Mouse (Mus musculus): ENCODE data around the gene Nanog.

Nanog gene

DNA sequence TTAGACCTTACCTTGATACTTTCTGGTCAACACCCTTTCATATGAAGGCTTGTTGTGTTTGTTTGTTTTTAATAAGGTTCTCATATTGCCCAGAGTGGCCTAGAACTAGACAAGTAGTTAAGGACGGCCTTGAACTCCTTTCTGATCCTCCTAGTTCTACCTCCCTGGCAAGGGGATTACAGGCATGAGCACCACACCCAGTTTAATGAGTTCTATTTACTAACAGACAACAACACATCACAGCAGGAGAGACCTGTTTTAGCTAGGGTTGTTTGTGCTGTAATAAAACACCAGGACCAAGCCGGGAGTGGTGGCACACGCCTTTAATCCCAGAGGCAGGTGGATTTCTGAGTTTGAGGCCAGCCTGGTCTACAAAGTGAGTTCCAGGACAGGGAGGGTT lies 55.2 kb downstream of the Nanog start:
- DNase-seq (ENCODE audit: low spot score in 2 of 2): no peak

DNA sequence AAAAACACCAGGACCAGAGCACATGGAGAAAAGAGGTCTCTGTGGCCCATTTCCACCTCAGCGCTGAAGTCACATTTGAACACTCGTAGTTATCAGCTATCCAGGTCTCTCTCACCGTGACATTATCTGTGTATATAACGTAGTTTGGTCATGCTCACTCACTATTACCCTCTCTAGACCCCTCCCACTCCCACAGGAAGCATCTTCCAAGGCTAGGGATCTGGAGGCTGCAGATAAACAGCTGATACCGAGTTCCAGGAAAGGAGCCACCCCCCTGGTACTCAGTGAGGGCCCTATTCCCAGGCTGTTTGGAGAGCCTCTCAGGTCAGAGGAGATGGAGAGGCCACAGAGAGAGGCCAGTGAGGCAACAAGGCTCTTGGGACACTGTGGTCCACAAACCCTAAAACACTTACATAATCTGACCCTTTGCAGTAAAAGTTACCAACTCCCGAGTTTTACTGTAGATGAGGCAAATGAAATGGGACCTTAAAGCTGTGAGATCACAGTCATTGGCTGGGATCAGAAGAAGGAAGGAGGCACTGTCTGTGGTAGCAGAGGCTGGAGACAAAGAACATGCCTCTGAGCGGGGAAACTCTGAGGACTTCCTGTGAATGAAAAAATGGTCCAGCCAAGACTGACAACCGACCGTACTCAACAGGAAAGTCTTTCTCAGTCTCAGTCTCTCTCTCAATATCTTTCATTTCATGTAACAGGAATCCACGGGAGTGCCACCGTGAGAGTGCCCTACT lies 55.8 kb downstream of the Nanog start:
- DNase-seq (ENCODE audit: low spot score in 2 of 2): no peak

DNA sequence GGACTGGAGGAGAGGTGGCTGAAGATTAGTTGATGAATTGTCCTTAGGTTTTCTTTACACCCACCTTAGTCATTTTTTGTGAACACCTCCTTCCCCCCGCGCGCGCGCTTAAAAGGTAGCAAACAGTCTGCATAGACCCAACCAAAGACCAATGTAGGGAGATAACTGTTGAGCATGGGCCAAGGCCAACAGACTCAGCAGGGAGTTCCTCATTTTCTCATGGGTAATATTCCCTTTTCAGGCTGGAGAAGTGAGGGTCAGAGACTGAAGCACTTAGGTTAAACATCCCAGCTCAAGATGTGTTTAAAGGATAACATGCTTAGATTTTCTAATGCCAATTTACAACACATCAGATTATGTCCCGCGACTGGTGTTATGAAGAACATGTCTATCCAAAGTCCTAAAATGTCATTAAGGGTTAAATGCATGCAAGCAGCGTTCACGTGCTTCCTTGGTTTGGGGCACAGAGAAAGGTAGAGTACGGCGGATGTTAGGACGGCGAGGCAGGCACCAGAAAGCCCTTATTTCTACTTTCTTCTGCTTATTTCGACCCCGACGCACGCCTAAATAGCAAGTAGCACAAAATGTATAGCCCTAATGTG lies 56.7 kb downstream of the Nanog start:
- DNase-seq (ENCODE audit: low spot score in 2 of 2): no peak

Data from frontal cortex, postnatal 36 days (tissue).